Mouse (Mus musculus) fibroblast of lung, adult 2 months (primary cell): Measurements from ENCODE around the gene Txn1.

Experiments used
- DNase-seq: peaks from one replicate; pipeline ENCODE4 v3.0.0-alpha.2; 2011; ENCODE audit warnings: low read depth

Txn1 gene

DNA sequence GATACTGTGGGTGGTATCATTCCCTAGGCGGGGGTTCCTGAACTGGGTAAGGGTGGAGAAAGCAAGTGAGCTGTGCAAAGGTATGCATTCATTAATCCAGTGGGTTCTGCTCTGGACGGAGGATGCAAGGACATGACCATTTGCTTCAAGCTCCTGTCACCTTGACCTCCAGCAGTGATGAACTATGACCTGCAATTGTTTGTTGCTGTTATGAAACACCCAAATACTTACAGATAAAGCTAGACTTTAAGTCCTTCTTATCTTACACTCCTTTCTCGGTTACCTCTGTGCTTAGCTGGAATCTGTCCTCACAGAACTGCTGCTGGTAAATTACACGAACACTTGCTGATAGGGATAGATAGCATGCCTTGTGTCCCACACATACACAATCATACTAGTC is 15.6 kb downstream of the Txn1 start:
- no peak for DNase-seq

DNA sequence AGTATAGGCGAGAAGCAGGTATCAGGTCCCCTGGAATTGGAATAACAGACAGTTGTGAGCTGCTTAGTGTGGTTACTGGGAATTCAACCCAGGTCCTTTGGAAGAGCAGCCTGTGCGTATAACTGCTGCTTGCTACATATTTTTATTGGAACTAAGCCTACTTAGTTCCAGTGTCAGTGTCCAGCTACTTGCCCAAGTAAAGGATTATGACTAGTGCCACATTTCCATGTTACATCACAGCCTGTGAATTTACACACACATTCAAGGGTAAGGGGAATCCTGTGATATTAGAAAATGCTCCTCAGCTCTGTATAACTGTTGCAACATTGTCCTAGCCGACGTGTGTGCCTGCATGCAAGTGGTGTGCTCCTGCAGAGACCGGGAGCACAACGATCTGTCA is 18.9 kb downstream of the Txn1 start:
- no peak for DNase-seq

DNA sequence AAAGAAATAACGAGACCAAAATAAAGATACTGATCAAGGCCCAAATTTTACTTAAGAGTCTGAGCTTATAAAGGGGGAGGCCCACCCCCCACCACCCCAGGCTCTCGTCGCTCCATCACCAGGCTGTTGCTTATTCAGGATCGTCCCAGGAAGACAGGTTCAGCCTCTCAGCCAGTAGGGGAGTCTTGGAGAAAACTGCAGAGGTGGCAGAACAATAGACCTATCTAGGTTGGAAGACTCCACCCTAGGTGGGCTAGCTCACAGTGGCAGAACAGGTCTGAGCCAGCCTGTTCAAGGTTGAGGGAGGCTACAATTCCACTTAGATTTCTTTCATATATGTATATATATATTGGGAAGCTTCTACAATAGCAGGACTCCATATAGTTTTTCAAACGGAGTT is 22.0 kb downstream of the Txn1 start:
- no peak for DNase-seq

DNA sequence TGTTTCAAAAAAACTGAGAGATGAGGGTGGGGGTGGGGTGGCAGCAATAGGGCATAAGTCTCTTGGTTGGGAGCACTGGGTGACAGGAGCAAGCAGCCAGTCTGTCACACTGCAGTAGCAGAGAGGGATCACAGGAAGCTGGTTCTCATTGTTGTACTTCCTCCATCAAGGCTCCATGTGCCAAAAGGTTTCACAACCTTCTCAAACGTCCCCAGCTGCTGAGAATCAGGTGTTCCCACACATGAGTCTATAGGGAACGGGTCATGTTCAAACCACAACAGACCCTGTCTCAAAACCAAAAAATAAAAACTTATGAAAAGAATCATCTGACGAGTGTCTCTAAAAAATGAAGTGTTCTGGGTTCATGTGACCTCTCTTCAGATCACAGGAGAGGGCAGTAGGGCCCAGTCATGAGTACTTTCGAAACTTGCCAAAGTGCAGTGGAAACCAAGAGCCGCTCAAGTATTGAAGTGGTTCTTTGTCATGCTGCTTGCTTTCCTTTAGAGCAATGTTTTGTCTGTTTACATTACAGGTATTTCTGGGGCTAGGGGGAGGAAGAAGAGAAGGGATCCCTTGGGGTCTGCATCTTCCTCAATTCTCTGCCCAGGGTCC is 25.5 kb downstream of the Txn1 start:
- DNase-seq: no peak

DNA sequence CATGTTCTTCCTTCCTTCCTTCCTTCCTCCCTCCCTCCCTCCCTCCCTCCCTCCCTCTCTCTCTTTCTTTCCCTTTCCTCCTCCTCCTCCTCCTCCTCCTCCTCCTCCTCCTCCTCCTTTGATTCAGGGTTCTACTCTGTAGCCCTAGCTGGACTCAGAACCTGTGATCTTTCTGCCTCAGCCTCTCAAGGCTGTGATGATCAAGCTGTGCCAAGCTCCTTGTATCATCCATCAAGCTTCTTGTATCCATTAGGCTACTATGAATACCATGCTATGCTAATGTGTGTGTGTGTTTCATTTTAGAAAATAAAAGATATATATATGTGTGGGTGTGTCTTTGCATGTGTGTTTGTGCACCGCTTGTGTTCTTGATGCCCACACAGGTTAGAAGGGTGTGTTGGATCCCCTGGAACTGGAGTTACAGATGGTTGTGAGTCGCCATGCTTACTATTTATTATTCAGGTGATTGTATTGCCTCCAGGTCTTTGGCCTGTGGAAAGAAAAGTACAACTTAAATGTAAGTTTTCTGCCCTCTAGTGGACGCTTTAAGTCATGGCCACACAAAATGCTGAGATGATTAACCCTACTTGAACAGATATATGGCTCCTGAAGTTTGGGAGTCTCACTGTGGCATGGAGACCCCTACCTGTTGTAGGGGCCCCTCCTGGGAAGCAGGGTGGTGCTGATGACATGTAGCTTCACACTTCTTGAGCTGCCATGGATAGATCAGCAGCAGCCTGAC is 28.6 kb downstream of the Txn1 start:
- no peak for DNase-seq

DNA sequence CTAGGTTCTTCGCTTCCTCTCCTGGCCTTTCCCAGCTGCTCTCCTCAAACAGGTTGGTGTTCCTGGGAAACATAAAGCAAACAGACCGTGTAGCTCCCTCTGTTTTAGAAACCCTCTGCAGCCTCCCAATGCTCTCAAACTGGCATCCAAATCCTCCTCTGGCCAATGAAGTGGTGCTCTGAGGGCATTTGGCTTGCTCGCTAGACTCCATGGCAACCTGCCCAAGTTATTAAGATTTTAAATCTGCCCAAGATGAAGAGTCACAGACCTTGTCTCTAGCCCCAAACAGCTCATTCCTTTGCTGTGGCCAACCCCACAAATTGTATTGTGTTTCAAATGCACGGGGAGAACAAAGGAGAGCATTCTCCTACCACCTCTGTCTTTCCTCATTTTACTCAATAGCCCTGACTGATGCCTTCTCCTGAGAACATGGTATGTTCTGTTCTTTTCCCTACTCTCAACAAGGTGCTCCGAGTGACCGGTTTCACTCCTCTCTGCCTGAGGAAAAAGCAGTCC is 31.6 kb downstream of the Txn1 start:
- no peak for DNase-seq

DNA sequence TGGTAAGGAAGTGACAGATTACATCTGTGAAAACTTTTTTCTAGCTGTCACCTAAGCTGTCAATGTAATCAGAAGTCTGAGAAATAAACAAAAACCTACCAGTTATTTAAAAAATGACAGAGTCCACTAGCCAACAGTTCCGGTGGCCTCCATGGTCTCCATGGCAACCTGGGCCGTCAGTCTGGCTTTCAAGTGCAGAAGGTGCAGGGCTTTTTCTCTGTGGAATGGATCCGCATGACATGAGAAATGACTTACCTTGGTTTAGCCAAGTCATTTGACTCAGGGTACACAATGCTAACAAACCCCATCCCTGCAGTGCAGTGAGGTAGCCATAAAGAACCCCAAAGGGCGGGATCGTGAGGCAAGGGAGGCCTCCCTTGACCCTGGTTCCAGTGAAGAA is 34.0 kb downstream of the Txn1 start:
- no peak for DNase-seq

DNA sequence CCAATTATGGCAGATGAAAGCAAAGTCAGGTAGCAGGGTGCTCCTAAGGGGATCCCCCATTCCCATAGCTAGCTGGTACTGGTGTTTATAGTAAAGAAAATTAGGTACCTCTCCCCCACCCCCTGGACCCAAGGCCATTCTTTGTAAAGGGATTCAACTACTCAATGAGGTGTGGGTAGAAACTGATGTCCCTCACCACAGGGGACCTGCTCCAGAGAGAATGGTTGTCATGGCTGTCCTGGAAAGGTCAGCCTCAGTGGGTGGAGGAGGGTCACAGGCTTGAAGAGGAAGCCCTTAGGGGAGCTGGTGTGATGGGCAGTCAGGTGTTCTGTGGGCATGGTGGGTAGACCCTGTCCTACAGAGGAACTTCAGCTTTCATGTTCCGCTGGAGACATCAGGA is 35.7 kb downstream of the Txn1 start:
- DNase-seq: no peak

DNA sequence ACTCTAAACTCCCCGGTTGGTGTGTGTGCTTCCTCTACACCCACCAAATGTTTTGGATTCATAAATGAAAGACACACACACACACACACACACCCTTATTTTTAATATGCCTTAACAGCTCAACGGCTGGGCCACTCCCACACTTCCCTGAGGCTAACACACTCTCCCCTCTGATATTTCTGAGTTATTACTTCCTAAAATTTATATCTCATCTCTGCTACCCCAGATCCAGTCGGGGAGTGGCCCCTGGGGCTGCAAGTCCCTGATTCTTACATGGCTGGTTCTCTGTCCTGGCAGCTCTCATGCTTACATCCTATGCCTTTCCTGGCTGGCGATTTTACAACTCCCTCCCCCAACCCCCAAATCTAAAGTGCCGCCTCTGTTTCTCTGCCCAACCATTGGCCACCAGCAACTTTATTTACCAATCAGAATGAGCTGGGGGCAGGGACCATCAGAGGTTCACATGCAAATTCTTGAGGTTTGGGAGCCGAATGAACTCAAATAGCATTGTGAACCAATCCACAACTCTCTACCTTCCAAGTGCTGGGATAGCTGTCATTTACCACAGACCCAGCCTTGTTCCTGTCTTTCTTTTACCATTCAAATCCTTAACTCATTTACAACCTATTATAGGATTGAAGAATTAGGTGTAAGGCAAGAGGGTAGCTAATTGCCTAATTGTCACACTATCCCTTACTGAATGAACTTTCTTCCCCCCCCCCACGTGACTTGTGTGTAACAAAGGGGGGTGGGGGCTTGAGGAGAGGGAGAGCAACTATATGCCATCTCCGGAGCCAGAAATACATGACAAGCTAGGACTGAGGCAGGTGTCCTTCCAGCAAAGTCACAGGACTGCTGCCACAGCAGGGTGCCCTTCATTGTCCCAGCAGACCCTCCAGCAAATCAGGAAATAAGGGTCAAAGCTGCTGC is 36.5 kb downstream of the Txn1 start:
- no peak for DNase-seq

DNA sequence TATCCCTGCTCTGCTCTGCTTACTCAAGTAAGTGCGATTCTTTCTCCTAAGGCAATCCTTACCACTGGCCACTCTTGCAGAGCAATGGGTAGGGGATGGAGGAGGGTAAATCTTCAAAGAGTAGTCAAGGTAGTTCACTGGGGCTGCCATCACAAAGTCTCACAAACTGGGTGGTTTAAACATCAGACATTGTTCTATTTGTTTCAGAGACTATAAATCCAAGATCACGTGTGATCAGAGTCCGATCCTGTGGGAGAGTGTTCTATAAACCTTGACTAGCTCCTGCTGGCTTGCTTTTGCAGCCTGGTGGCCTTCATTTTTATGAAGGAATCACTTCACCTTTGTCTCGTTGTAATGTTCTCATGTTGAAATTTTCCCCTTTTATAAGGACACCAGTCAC is 39.5 kb downstream of the Txn1 start:
- DNase-seq: no peak

DNA sequence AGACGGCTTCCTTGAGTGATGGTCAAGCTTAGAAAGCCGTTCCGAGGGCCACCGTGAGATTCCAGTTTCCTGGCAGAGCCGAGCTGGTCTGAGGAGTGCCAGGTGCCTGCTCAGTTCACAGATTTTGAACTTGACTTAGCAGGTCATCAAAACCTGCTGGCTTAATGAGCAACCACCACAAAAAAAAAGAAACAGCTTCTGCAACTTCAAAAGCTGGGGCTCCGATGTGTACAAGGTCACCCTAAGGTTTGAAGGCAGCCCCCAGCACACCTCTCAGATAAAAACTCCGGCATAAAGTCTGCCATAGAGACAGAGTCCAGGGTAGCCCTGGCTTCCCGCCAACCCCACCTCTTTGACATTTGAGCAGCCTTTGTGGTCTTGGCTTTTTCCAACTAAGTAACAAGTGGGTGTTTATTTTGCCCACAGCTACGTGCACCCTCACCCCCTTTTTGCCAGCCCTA is 40.0 kb downstream of the Txn1 start, which contains the start of gene D630039A03Rik:
Gene D630039A03Rik, minus strand, starts transcription at position 97 of the 461 bp plus-strand sequence.
- DNase-seq: peak; percentile 18

DNA sequence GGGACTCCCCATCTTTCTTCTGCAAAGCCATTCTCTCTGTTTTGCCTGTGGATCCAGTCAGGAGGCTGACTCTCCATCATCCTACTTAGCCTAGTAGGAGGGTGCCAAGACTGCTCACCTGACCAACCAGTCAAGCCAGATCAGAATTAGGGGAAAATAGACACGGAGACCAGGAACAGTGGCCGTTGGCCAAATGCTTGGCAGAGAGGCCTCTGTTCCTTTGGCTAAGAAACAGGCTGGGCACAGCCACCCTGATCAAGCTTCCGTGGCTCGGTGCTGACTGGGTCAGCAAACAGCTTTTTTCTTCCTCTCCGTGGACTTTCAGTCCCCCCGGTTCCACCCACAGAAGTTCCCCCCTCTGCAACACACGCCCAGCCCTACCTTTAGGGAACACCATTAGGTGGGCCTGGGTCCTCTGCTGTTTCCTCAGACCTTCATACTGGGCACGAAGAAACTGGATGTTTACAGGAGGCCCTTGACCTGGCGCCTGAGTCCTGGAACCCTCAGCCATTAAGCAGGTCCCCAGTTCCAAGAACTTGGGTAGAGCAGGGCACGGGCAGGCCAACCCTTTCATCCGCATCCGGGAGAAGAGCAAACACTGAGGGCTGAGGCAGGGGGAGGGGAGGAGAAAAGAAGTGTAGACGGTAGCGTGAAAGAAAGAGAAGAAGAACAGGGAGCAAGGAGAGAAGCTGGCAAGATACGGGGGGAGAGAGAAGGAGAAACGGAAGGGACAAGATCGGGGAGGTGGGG is 40.8 kb downstream of the Txn1 start:
- DNase-seq: peak; percentile 36

DNA sequence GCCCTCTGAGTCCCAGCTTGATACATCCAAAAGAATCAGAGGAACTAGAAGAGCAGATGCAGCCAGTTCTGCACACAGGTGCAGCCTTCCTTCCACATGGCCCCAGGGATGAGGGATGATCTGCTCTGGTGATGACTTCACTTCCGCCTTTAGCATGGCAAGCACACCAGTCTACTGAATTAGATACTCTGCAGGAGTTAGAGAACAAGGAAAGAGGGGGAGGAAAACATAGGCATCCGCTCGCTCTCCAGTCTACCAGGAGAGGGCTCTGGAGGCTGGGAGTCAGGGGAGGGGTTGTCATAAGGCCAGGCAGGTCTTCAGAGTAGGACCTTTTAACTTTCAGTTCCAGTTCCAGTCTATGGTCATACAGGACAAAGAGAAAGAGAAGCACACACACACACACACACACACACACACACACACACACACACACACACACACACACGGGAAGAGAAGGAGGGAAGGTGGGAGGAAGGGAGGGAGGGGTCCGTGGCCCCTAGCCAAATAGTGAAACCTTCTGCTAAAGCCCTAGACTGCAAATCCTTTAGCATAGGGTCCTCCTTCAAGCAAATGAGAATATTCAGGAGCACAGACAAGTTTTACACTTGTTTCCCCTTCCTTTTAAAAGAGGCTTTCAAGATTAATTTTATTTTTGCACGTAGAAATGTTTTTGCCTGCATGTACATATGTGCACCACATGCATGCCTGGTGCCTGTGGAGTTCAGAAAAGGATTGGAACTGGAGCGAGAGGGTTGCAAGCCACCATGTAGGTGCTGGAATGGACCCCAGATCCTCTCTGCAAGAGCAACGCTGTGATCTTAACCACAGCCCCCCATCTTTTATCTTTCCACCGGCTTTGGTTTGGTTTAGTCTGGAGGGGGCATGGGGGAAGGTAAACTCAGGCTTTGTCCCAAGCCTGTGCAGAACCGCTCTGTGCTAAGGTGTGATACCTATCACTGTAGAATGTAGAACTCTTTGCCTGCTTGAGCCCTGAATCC is 41.7 kb downstream of the Txn1 start:
- no peak for DNase-seq

DNA sequence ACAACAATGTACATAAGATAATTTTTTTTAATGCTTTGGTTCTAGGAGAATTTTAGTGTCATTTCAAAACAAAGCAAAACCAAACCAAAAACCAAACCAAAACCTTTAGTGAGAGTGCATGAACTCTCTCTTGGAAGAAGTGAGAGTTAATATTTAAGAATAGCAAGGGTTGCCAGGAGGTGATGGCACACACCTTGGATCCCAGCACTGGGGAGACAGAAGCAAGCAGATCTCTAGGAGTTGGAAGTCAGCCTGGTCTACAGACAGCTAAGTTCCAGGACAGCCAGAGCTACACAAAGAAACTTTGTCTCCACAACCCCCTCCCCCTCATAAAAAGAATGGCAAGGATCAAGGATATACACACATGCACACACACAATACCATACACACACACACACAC is 43.2 kb downstream of the Txn1 start:
- DNase-seq: no peak

DNA sequence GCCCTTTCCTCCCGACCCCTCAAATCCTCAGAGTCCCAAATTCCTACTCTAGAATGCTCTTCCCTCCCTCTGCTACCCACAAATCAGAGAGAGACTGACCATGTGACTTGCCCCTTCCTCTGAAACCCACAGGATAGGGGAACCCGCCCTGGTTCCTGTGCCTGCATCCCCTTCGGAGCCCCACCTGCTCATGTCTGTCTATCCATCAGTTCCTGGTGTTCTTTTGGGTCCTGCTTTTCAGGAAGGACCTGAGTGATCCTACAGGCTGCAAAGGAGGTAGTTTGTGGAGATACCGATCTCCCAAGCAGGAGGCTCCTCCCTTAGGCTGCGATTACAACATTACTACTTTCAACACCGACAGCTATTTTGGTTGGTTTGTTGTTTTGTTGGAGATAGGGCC is 47.4 kb downstream of the Txn1 start:
- no peak for DNase-seq

DNA sequence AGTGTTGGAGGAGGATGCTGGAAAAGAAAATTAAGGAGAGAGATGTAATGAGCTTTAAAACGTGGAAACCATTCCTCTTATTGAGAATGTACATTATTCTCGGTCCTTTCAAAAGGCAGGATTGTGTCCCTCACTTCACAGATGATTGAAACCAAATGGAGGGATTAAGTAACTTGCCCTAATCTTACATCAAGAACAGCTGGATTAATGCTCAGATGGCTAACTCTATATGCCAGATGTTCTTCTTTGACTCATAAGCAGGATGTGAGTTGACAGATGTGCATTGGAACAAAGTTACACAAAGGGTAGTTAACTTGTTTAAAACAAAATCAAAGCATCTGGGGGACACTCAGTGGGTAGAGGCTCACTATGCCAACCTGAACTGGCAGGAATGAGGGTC is 49.5 kb downstream of the Txn1 start:
- no peak for DNase-seq

DNA sequence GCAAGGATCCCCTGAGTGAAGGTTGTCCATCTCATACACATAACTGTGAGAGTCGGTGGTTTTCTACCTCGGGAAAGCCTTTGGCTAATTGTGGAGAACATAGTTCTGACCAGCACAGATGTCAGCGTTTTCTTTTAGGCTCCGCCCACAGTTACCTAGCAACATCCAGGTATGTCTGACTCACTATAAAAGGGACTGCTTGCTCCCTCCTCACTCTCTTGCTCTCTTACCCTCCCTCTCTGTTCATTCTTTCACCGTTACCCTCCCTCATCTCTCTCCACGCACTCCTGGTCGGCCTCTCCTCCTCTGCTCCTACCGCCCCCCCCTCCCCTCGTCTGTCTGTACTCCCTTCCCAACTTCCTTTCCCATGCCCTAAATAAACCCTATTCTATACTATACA is 51.6 kb downstream of the Txn1 start:
- DNase-seq: no peak

DNA sequence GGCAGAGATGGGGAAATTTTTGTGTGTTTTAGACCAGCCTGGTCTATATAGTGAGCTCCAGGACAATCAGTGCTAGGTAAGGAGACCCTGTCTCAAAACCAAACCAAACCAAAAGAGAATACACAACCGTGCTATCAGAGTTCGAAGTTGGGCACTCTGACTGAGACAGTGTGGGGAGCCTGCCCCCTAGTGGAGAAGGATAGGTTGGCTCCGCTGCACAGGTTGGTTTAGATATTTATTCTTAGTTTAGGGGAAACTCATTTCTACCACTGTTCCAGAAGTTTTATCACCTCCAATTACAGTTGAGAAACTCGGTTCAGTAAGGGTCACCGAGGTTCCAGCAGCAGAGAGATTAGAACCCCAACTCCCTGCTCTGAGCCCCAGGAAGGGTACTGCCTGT is 52.0 kb downstream of the Txn1 start:
- DNase-seq: no peak

DNA sequence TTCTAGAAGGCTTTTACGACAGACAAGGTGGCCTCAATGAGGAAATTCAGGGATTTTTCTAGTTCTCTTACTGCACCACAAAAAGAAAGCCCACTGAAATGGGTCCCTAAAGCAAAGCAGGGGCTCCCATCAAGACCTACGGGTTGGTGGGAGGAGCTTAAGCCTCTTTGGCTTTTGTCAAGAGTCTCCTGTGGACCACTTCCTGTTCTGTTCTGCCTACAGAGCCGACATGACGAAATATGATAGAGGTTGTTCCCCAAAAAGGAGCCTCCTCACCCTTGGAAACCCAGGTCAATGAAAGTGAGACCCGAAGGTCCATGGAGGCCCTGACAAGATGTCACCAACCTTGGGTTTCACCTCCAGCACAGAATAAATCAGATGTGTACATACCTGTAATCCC is 53.6 kb downstream of the Txn1 start:
- DNase-seq: no peak

DNA sequence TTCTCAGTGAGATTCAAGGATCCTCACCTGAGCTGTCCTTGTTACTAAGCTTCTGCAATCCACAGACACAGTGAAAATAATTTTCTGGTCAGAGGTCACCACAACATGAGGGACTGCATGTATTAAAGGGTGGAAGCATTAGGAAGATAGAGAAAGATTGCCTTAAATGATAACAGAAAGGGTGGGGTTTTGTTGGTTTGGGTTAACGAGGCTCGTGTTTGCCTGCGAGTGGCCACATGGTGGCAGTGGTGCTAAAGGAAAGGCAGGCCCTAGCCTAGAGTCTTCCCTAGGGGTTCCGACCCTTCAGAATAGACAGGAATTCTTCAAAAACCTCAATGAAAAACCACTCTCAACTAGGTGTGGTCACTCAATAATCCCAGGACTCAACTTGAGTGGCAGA is 55.0 kb downstream of the Txn1 start:
- DNase-seq: no peak

DNA sequence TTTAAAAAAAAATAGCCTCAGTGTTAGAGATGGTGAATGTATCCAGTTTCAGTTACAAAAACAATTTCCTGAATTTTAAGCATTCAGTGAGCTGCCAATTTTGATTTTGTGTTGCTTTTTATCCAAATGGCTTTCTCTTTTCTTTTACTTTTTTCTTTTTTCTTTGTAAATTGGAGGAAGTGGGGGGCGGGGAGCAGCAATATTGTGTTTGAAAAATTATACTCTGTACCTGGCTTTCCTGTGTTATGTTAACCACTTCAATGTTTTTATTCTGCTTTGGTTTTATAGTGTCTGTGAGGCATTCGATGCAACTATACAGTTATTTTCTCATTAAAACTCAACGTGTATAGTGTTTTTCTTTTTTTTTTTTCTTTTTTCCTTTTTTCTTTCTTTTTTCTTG is 59.6 kb downstream of the Txn1 start:
- DNase-seq: no peak
